Mouse (Mus musculus) midbrain, embryonic 15.5 days (tissue): ENCODE measurements at regions not wholly inside any gene's neighbourhood (a gene's known extent, or its start where the extent isn't known, plus 50 kb on each side); places are given as distances from the start of the nearest gene placed in this dataset.

Source experiments
- ATAC-seq: fragments of 200-750 bp; cut with Nextera tagmentation; replicated peaks from 2 replicates; pipeline ENCODE4 v1.8.0; 2017; ENCODE audit warnings: moderate TSS enrichment
- H3K27ac ChIP-seq: fragments of 300-500 bp; sonication (generic); 2 replicates; pipeline ENCODE4 v1.5.1; 2015; ENCODE audit warnings: mild to moderate bottlenecking, inconsistent platforms
- H3K27me3 ChIP-seq: fragments of 300-500 bp; sonication (generic); replicated peaks from 2 replicates; pipeline ENCODE4 v1.6.1; 2015; ENCODE audit warnings: inconsistent platforms
- H3K36me3 ChIP-seq: fragments of 300-500 bp; sonication (generic); replicated peaks from 2 replicates; pipeline ENCODE4 v1.6.1; 2015; ENCODE audit warnings: inconsistent platforms
- H3K4me1 ChIP-seq: fragments of 300-500 bp; sonication (generic); 2 replicates; pipeline ENCODE4 v1.6.1; 2015; ENCODE audit warnings: inconsistent platforms
- H3K4me2 ChIP-seq: fragments of 300-500 bp; sonication (generic); 2 replicates; pipeline ENCODE4 v1.6.1; 2015; ENCODE audit warnings: inconsistent platforms, mild to moderate bottlenecking, moderate library complexity
- H3K4me3 ChIP-seq: fragments of 300-500 bp; sonication (generic); 2 replicates; pipeline ENCODE4 v1.5.1; 2015; ENCODE audit warnings: mild to moderate bottlenecking, inconsistent platforms
- H3K9ac ChIP-seq: fragments of 300-500 bp; sonication (generic); 2 replicates; pipeline ENCODE4 v1.6.1; 2015; ENCODE audit warnings: mild to moderate bottlenecking, inconsistent platforms
- H3K9me3 ChIP-seq: fragments of 300-500 bp; sonication (generic); 2 replicates; pipeline ENCODE4 v1.6.1; 2016; ENCODE audit warnings: inconsistent platforms
- WGBS: fragments of 180-500 bp; shearing (Covaris S2); methylation state at CpG from one replicate; pipeline ENCODE4 v1.1.7; 2015; ENCODE audit warnings: mixed read lengths; 5-methylcytosine and 5-hydroxymethylcytosine counted together

DNA sequence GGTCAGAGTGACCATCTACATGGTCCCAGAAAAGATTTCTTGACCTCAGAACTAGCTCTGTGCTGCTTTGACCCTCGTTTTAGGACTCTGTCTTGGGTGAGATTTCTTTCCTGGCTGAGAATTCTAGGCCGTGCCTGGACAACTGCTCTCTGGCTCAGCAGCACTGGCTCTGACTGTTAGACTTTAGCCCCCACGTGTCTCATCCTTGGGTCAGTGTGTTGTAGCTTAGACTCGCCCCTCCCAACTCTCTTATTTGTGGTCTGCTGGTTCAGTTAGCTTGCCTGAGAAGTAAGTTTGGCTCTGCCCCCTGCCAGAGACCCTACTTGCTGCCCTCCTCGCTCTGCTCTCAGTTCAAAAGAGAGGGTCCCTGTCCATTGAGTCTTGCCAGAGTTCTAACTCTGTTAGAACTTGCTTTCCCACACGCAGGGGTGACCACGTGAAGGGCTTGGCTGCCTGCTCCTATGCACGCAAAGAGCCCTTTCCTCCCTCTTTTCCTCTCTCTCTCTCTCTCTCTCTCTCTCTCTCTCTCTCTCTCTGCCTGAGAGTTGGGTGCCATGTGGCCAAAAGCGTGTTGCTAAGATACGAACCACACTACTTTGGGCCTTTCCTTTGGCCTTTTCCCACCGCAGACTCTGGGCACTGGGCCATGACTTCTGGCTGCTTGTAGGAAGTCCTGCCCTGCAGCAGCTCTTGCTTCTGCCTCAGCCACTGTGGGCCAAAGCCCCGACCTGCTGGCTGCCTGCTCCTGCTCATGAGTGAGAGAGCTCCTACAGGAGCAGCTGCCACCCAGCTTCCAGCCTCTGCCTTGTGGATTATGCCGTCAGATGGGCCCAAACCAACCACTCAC, 344.2 kb upstream of the Amot start:
- WGBS = 60% methylated on average over 13 of the region's 13 CpGs
- H3K4me1 ChIP-seq = no peaks in the 10 kb centered on the region
- ATAC-seq = peak; percentile 88

DNA sequence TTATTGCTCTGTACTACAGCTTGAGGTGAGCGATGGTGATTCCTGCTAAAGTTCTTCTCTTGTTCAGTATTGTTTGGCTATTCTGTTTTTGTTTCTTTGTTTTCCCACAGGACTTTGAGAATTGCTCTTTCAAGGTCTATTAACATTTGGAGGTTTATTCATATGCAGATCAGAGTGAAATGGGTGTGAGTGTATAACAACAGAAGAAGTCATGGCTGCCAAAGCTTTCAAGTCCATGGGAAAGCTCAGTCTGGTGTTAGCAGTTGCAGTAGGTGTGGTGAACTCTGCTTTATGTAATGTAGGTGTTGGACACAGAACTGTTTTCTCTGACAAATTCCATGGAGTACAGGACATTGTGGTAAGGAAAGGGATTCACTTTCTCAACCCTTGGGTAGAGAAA, 328.1 kb upstream of the Amot start:
- Histone ChIP-seq H3K4me2 (no peak overlapping the region), H3K9me3 (no peaks in the 10 kb centered on the region), H3K27me3 (no peaks in the 10 kb centered on the region), H3K4me1 (no peaks in the 10 kb centered on the region), H3K36me3 (no peaks in the 10 kb centered on the region), H3K27ac (no peak overlapping the region), H3K4me3 (no peak overlapping the region), H3K9ac (no peak overlapping the region)
- 85% methylated on average over 1 of the region's 1 CpGs for WGBS
- ATAC-seq = no peak

More for the DNA sequence above, 344.2 kb upstream of the Amot start:
- H3K9me3 ChIP-seq = no peaks in the 10 kb centered on the region
- no peaks in the 10 kb centered on the region for H3K27me3 ChIP-seq
- no peak overlapping the region for H3K4me2 ChIP-seq
- H3K27ac ChIP-seq = no peak overlapping the region
- H3K4me3 ChIP-seq = no peak overlapping the region
- no peak overlapping the region for H3K9ac ChIP-seq
- H3K36me3 ChIP-seq = no peaks in the 10 kb centered on the region

DNA sequence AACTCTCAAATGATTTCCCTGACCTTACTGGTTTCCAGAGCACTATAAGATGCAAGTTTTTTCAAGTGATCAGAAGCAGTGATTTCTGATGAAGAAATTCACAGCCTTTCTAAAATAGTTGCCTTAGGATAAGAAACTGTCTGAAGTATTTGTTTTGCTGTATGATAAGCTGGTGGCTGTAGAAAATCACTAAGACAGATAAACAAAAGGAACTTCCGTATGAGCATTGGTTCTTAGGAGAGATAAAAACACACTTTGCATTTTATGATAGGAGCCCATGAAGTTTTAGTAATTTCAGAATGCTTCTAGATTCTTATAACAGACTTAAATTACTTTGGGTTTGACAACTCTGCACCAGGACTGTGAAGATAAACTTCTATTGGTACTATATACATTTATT, 308.0 kb upstream of the Amot start:
- Histone ChIP-seq H3K4me3 (no peak overlapping the region), H3K27ac (no peak overlapping the region), H3K9me3 (no peaks in the 10 kb centered on the region), H3K9ac (no peak overlapping the region), H3K36me3 (no peaks in the 10 kb centered on the region), H3K27me3 (no peaks in the 10 kb centered on the region), H3K4me1 (no peaks in the 10 kb centered on the region), H3K4me2 (no peak overlapping the region)
- WGBS = 65% methylated on average over 1 of the region's 1 CpGs
- no peak for ATAC-seq
